Mouse (Mus musculus) neural tube, embryonic 12.5 days (tissue): ENCODE data around the gene Nav2. TPM values are rescaled to one million over a fixed set of nuclear protein-coding genes. Genes with fewer than 3 reads are reported as not detected.

Source experiments
- ATAC-seq: fragments of 200-750 bp; cut with Nextera tagmentation; 2 replicates; pipeline ENCODE4 v1.8.0; 2017; ENCODE audit warnings: low read depth, mild to moderate bottlenecking, moderate TSS enrichment, moderate library complexity; ENCODE audit not compliant: low FRiP score
- H3K27ac ChIP-seq: fragments of 300-500 bp; sonication (generic); 2 replicates; pipeline ENCODE4 v1.5.1; 2016
- H3K27me3 ChIP-seq: fragments of 300-500 bp; sonication (generic); replicated peaks from 2 replicates; pipeline ENCODE4 v1.6.1; 2016; ENCODE audit warnings: mild to moderate bottlenecking
- H3K36me3 ChIP-seq: fragments of 300-500 bp; sonication (generic); 2 replicates; pipeline ENCODE4 v1.6.1; 2016; ENCODE audit warnings: mild to moderate bottlenecking
- H3K4me1 ChIP-seq: fragments of 300-500 bp; sonication (generic); 2 replicates; pipeline ENCODE4 v1.6.1; 2016
- H3K4me2 ChIP-seq: fragments of 300-500 bp; sonication (generic); replicated peaks from 2 replicates; pipeline ENCODE4 v1.6.1; 2016; ENCODE audit warnings: mild to moderate bottlenecking
- H3K4me3 ChIP-seq: fragments of 300-500 bp; sonication (generic); 2 replicates; pipeline ENCODE4 v1.5.1; 2016
- H3K9ac ChIP-seq: fragments of 300-500 bp; sonication (generic); 2 replicates; pipeline ENCODE4 v1.6.1; 2016; ENCODE audit warnings: mild to moderate bottlenecking
- H3K9me3 ChIP-seq: fragments of 300-500 bp; sonication (generic); 2 replicates; pipeline ENCODE4 v1.6.1; 2016; ENCODE audit warnings: mild to moderate bottlenecking
- WGBS: fragments of 180-500 bp; shearing (Covaris S2); methylation state at CpG from one replicate; pipeline ENCODE4 v1.1.7; 2016; 5-methylcytosine and 5-hydroxymethylcytosine counted together
- polyA plus RNA-seq: library from polyadenylated mRNA; unstranded; fragments of >200 nt; fragmentation: Nextera tagmentation; extraction: Ambion mirVana; gene quantifications from 2 replicates; pipeline ENCODE4 v1.2.1, GENCODE M21; 2016

Nav2 gene
- polyA plus RNA-seq, 1 experiment from 2014 or later = 25.2 TPM

- Histone ChIP-seq H3K4me3 (no peak overlapping the region), H3K9ac (no peak overlapping the region), H3K36me3 (no peaks in the 10 kb centered on the region), H3K27me3 (no peaks in the 10 kb centered on the region), H3K4me1 (peaks cover 27% of the 10 kb centered on the region), H3K9me3 (no peaks in the 10 kb centered on the region), H3K27ac (no peak overlapping the region), H3K4me2 (no peak overlapping the region)
- no peak for ATAC-seq
- 90% methylated on average over 5 of the region's 5 CpGs for WGBS
These were observed 280.8 kb downstream of the Nav2 start for GRCm38 (mm10) chr7:49189364-49189763.

- no peaks in the 10 kb centered on the region for H3K9me3 ChIP-seq
- no peak overlapping the region for H3K27ac ChIP-seq
- no peak overlapping the region for H3K4me3 ChIP-seq
- no peak overlapping the region for H3K4me2 ChIP-seq
- H3K27me3 ChIP-seq = no peaks in the 10 kb centered on the region
- H3K36me3 ChIP-seq = no peaks in the 10 kb centered on the region
- H3K4me1 ChIP-seq = peaks cover 22% of the 10 kb centered on the region
- H3K9ac ChIP-seq = no peak overlapping the region
- WGBS = 70% methylated on average over 4 of the region's 4 CpGs
- ATAC-seq = no peak
These were observed 281.9 kb downstream of the Nav2 start for GRCm38 (mm10) chr7:49190231-49190985.

- Histone ChIP-seq H3K4me3 (no peak overlapping the region), H3K27me3 (no peaks in the 10 kb centered on the region), H3K36me3 (no peaks in the 10 kb centered on the region), H3K9ac (no peak overlapping the region), H3K4me1 (peaks cover 22% of the 10 kb centered on the region), H3K4me2 (no peak overlapping the region), H3K9me3 (no peaks in the 10 kb centered on the region), H3K27ac (peak overlapping the region; percentile 47)
- peak; percentile 49; the same call in 1 of the 2 replicates for ATAC-seq
- 58% methylated on average over 7 of the region's 7 CpGs for WGBS
These were observed 282.7 kb downstream of the Nav2 start for GRCm38 (mm10) chr7:49191081-49191678.

GRCm38 (mm10) chr7:49192061-49192695, 283.7 kb downstream of the Nav2 start:
- Histone ChIP-seq H3K36me3 (no peaks in the 10 kb centered on the region), H3K4me2 (no peak overlapping the region), H3K9ac (no peak overlapping the region), H3K9me3 (no peaks in the 10 kb centered on the region), H3K4me1 (peaks cover 22% of the 10 kb centered on the region), H3K4me3 (no peak overlapping the region), H3K27me3 (no peaks in the 10 kb centered on the region), H3K27ac (no peak overlapping the region)
- ATAC-seq = no peak
- 87% methylated on average over 2 of the region's 2 CpGs for WGBS

GRCm38 (mm10) chr7:49195711-49196147, 287.2 kb downstream of the Nav2 start:
- Histone ChIP-seq H3K27me3 (no peaks in the 10 kb centered on the region), H3K4me1 (peaks cover 12% of the 10 kb centered on the region), H3K4me3 (no peak overlapping the region), H3K4me2 (no peak overlapping the region), H3K9ac (no peak overlapping the region), H3K9me3 (no peaks in the 10 kb centered on the region), H3K36me3 (no peaks in the 10 kb centered on the region), H3K27ac (no peak overlapping the region)
- no peak for ATAC-seq
- WGBS = 71% methylated on average over 5 of the region's 5 CpGs

GRCm38 (mm10) chr7:49199366-49199765, 290.9 kb downstream of the Nav2 start:
- no peaks in the 10 kb centered on the region for H3K9me3 ChIP-seq
- WGBS = 36% methylated on average over 6 of the region's 6 CpGs
- no peak overlapping the region for H3K27ac ChIP-seq
- H3K27me3 ChIP-seq = no peaks in the 10 kb centered on the region
- ATAC-seq = peak; percentile 46; the same call in 1 of the 2 replicates
- H3K4me3 ChIP-seq = no peak overlapping the region
- no peaks in the 10 kb centered on the region for H3K36me3 ChIP-seq
- no peak overlapping the region for H3K9ac ChIP-seq
- H3K4me1 ChIP-seq = peaks cover 18% of the 10 kb centered on the region
- H3K4me2 ChIP-seq = no peak overlapping the region

- ATAC-seq = no peak
- 90% methylated on average over 6 of the region's 6 CpGs for WGBS
These were observed 291.8 kb downstream of the Nav2 start for GRCm38 (mm10) chr7:49200270-49200669.

GRCm38 (mm10) chr7:49202971-49203370, 294.5 kb downstream of the Nav2 start:
- H3K9me3 ChIP-seq = no peaks in the 10 kb centered on the region
- no peak overlapping the region for H3K4me2 ChIP-seq
- H3K4me3 ChIP-seq = no peak overlapping the region
- H3K27ac ChIP-seq = no peak overlapping the region
- WGBS = 76% methylated on average over 4 of the region's 4 CpGs
- no peaks in the 10 kb centered on the region for H3K27me3 ChIP-seq
- H3K4me1 ChIP-seq = peaks cover 18% of the 10 kb centered on the region
- no peaks in the 10 kb centered on the region for H3K36me3 ChIP-seq
- ATAC-seq = no peak
- no peak overlapping the region for H3K9ac ChIP-seq

More at GRCm38 (mm10) chr7:49200270-49200669, 291.8 kb downstream of the Nav2 start:
- no peak overlapping the region for H3K27ac ChIP-seq
- no peak overlapping the region for H3K4me3 ChIP-seq
- H3K9me3 ChIP-seq = no peaks in the 10 kb centered on the region
- no peaks in the 10 kb centered on the region for H3K36me3 ChIP-seq
- H3K27me3 ChIP-seq = no peaks in the 10 kb centered on the region
- H3K4me2 ChIP-seq = no peak overlapping the region
- H3K9ac ChIP-seq = no peak overlapping the region
- peaks cover 18% of the 10 kb centered on the region for H3K4me1 ChIP-seq

GRCm38 (mm10) chr7:49204856-49205255, 296.3 kb downstream of the Nav2 start:
- H3K9me3 ChIP-seq = no peaks in the 10 kb centered on the region
- H3K27me3 ChIP-seq = no peaks in the 10 kb centered on the region
- H3K36me3 ChIP-seq = no peaks in the 10 kb centered on the region
- no peak overlapping the region for H3K4me2 ChIP-seq
- H3K9ac ChIP-seq = no peak overlapping the region
- WGBS = 90% methylated on average over 3 of the region's 3 CpGs
- H3K27ac ChIP-seq = no peak overlapping the region
- H3K4me3 ChIP-seq = no peak overlapping the region
- peaks cover 21% of the 10 kb centered on the region for H3K4me1 ChIP-seq
- no peak for ATAC-seq

GRCm38 (mm10) chr7:49205551-49205950, 297.0 kb downstream of the Nav2 start:
- no peak for ATAC-seq
- Histone ChIP-seq H3K9ac (no peak overlapping the region), H3K4me3 (no peak overlapping the region), H3K36me3 (no peaks in the 10 kb centered on the region), H3K27ac (no peak overlapping the region), H3K4me1 (peaks cover 24% of the 10 kb centered on the region), H3K27me3 (no peaks in the 10 kb centered on the region), H3K4me2 (no peak overlapping the region), H3K9me3 (no peaks in the 10 kb centered on the region)
- 92% methylated on average over 1 of the region's 1 CpGs for WGBS

- Histone ChIP-seq H3K4me1 (peaks cover 20% of the 10 kb centered on the region), H3K4me3 (no peak overlapping the region), H3K27ac (no peak overlapping the region), H3K36me3 (no peaks in the 10 kb centered on the region), H3K4me2 (no peak overlapping the region), H3K9ac (no peak overlapping the region), H3K9me3 (no peaks in the 10 kb centered on the region), H3K27me3 (no peaks in the 10 kb centered on the region)
- ATAC-seq = no peak
- WGBS = 75% methylated on average over 5 of the region's 5 CpGs
These were observed 298.5 kb downstream of the Nav2 start for GRCm38 (mm10) chr7:49206775-49207676.

GRCm38 (mm10) chr7:49209526-49209925, 301.0 kb downstream of the Nav2 start:
- Histone ChIP-seq H3K9ac (no peak overlapping the region), H3K9me3 (no peaks in the 10 kb centered on the region), H3K27ac (no peak overlapping the region), H3K27me3 (no peaks in the 10 kb centered on the region), H3K36me3 (no peaks in the 10 kb centered on the region), H3K4me1 (peaks cover 12% of the 10 kb centered on the region), H3K4me2 (no peak overlapping the region), H3K4me3 (no peak overlapping the region)
- 37% methylated on average over 7 of the region's 7 CpGs for WGBS
- ATAC-seq = no peak
